Mouse (Mus musculus): ENCODE measurements at regions not wholly inside any gene's neighbourhood (a gene's known extent, or its start where the extent isn't known, plus 50 kb on each side); places are given as distances from the start of the nearest gene placed in this dataset.

DNA sequence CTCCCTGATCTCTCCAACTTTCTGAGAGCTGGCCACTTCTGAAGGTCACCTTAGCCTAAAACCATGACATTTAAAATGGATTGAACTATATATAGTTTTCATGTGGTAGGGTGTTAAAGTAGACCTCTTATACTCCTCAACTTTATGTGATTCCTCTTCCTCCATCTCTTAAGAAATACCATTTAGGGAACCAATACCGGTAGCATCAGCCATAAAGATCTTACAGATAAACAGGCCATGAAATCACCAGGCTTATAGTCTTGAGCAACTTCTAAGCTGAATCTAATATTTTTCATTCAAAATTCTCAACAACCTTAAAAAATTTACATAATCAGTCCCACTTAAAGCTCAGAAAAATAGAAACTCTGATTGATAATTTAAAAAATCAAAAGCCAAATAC lies 56.2 kb downstream of the Rpl36a-ps1 start:
- no peak for DNase-seq

DNA sequence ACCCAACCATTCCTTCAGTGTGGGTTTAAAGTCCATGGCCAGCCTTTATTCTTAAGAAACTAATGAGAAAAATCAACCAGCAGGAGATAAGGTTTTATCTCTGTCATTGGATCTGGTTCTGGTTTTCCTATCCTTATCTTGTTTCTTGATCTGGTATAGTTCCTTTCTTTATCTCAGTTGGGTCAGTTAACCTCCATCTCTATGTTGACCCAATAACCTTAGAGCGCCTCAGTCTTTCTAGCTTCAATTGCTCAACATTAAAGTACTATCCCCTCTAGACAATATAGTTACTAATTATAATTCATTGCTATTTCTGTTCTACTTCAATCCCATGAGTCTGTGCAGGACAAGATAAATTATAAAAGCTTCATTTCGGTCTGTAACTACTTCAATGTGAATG lies 56.7 kb downstream of the Rpl36a-ps1 start:
- DNase-seq, result no peak

DNA sequence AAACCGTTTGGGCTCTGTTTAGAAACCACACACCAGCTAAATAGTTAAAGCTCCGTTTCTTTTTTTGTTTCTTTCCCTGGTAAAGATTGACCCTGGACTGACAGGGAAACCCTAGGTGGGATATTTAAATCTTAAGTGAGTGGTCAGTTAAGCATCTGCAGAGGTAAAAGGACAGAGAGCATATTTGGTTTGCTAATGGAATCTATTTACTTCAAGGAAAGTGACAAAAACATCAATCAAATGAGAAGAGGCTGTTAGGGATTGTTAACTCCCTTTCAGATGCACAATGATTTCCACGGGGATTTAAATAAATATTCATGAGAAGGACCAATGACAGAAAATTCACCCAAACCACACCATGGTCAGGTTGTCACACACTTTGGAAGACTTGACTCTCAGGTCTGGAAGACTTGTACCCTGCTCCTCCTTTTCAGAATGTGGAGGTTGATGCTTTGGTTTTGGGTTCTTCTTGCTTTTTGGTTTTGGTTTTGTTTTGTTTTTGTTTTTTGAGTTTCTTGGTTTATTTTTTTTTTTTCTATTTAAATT lies 60.7 kb downstream of the Rpl36a-ps1 start:
- no peak for DNase-seq

DNA sequence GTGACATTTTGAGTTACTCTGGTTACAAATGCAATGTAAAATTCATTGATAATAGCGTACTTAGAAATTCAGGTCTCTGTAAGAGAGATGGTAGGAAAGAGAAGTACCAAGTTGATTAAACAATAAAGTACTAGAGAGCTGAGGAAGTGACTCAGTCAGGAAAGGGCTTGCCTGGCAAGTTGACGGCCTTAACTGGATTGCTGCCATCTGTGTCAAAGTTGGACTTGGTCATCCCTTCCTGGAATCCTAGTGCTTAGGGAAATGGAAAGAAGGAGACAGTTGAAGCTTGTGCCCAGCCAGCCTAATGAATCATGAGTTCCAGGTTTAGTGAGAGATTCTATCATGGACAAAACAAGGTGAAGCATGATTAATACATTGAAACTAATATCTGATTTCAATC lies 64.8 kb downstream of the Rpl36a-ps1 start:
- no peak for DNase-seq

DNA sequence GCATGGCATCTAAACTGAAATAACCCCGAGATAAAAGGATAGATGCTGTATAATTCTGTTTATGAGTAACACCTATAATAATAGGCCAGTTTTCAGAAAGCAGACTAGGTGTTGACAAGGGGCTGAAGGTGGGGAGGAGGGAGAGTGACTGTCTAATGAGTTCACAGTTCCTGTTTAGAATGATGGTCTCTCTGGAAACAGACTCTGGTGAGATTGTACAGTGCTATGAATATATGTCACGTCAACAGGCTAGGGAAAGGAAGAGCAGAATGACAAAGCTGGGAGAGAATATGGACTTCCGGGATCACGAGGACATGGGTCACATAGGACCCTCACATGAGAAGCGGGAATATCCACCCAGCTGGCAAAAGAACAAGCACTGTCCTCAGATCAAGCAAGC lies 85.9 kb downstream of the Rpl36a-ps1 start:
- DNase-seq, result no peak

DNA sequence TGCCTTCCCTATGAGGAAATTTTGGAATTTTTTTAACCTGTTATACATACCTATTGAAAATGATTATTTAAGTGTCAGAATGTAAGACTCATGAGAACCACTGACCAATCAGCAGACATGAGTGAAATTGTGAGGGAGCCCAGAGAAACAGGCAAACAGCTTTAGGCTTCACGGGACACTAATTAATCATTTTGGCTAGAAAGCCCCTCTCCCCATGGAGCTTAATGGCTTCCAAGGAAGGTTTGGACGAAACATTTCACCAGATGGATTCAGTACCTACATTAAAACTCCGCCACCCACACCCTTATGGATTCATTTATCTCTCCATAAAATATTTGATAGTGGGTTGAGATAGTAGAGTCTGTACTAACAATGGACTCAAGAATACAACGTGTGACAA lies 95.2 kb downstream of the Rpl36a-ps1 start:
- DNase-seq, result peak; percentile 90 to 93

DNA sequence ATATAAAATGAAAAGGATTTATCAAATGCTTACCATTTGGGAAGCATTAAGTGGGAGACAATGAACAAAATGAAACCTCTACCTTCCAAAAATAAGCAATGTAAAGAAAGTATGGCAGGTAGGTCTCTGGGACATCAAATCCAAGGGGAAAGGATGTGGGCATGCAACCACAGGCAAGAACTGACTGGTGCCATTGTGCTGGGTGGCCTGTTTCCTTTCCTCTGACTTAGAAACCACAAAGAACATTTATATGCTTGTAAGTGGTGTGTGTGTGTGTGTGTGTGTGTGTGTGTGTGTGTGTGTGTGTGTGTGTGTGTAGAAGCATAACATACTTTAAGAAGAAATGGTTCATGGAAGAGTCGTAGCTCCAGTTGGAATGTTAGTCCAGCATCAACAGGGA lies 96.7 kb downstream of the Rpl36a-ps1 start:
- no peak for DNase-seq

DNA sequence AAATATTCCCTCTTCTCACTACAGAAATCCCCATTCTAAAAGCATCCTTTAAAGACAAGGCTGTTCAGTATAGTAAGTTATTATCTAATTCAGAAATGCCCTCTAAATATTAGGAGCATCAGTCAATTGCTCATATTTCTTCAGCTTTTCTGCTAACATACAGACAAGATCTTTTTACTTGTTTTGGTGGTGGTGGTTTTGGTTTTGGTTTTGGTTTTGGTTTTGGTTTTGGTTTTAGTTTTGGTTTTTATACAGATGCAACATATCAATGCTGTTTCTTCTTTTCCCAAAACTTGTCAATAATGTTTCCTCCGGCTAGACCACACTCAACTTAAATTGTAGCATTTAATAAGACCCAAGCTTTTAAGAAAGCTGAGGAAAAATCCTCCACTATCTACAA lies 98.2 kb downstream of the Rpl36a-ps1 start:
- DNase-seq, result no peak

DNA sequence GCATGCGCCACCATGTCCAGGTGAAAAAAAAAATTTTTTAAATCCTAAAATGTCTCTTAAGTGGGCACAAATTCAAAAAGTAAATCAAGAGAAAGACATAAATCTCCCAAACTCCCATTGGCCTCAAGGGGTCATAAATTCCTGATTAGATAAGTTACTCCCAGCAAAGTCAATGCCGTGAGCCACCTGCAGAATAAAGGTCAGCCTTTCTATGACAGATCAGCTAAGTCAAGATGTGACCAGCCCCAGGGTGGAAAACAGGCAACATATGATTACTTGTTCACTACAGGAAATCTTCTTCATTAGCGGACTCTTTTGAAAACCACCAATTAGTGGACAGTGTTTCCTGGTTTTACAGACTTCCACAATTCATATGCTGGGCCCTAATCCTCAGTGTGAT lies 101.4 kb downstream of the Rpl36a-ps1 start:
- no peak for DNase-seq

DNA sequence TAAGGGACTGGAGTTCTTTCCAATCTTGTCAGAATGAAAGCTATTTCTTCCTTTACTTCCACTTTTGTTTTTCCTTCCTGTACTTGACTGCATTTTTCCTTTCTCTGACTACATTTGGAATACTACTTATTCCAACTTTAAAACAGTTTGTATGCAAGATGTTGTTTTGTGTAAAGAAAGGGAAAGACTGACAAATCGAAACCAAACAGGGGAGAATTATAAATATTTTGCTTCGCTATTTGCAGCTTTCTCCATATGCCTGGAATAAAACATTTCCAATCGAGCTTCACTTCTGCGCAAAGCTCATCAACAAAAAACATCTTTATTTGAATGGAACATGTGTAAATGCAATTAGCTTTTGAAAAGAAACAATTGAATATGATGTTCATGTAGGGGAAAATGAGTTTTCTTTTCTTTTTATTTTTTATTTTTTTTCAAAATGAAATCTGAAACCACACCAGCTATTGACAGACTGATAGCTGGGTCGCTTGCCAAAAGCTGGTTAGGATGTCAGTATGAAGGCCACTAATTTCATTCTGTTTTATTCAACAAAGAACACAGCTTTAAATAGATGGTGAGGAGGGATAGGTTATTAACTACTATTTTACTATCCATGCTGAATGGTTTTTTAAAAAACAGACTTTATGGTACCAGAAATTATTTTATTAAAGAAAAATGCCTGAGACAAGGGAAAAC lies 102.7 kb downstream of the Rpl36a-ps1 start:
- DNase-seq, result peak; percentile 46 to 47

DNA sequence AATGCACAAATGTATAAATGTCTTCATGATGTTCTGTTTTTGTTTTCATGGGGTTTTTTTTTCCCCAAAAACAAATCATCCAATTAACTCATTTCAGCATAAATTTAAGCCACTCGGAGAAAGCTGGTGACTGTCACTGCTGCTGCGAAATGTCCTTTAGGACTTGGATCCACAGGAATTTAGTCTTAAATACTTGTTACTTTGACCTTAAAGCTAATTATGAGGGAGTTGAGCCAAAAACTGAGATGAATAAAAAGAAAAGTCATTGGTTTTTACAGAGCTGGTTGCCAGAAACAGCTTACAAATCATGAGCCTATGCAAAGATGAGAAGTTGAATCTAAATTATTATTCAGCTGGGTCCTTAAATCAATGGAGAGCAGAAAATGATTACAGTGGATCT lies 106.5 kb downstream of the Rpl36a-ps1 start:
- DNase-seq, result no peak

DNA sequence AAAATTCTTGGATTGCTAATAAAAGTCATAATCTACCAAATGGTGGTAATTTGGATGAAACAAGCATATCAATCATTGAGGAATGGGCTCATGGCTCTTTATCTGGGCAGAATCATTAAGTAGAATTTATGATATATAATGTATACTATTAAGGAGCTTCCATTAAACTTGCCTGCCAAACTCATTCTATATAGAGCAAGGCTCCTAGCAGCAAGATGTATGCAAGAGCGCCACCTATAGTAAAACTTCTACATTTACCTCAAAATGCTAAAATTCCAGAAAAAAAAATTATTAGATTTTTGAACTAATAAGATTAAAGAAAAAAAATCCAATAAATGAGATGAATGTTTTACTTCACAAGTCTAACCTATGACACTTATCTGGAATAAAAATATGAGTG lies 107.1 kb downstream of the Rpl36a-ps1 start:
- DNase-seq, result peak in 1 of 2 experiments; percentile 57

DNA sequence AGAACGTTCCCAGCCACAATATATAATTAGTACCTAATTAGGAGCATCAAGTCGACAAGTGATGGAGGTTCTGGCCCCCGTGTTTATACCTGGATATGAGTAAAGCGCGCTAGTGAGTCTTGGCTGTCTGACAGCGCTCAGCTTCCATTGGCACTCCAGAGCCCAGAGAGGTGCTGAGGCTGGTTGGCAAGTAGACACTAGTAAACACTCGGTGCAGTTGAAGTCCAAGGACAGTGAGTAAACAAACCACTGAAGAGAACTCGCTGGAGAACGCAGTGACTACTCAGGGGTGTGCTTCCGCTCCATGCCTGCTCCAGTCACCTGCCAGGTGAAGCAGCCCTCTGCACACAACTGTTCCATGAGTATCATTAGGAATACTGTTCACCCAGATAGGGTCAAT lies 111.5 kb downstream of the Rpl36a-ps1 start:
- peak; percentile 62 to 78 for DNase-seq

DNA sequence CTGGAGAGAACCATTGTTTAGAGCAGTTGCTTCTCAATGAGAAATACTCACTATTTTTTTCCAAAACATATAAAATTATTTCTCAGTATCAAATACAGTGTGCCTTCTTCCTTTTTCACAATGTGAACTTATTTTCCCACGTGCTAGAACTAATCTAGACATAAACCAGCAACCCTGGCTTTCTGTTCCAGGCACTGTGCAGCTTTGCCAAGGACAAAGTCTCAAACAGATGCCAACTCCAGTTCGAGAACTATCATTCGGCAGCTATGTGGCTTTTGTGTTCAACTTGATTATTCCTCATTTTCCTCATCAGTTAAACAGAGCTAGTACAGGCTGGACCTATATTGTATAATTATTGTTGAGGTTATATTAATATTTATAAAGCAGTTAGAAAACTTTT lies 116.2 kb downstream of the Rpl36a-ps1 start:
- no peak for DNase-seq

DNA sequence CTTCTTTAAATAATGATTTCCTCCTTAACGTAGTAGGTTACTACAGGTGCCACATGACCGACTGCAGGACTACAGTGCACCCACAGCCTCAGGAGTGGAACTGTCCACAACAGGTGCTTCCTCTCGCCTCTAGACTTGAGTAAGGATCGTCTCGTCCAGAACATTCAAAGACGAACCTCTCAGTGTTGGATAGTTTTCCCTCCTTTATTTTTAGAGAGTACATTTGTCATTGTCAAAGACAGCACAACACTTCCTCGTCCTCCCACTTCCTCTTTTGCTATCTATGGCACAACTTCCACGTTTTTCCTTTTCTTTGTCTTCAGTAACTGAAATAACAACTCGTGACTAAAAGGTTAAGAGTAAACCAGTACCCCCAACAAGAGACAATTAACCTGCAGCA lies 120.7 kb downstream of the Rpl36a-ps1 start:
- DNase-seq, result no peak

DNA sequence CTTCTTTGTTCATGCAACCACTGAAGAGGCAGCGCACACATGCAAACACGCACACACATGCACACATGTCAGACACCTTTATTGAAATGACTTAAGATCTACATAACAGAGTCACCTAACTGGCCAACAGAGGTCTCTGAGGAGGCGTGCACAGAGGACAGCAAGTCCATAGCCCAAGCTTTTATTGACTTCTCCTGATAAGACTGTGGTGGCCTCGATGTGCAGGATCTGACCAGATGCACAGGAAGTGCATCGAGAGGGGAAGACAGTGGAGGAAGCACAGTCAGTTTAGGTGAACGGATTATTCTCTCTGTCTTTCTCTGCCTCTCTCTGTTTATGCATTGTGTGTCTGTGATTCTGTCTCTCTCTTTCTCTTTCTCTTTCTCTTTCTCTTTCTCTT lies 124.2 kb downstream of the Rpl36a-ps1 start:
- no peak for DNase-seq

DNA sequence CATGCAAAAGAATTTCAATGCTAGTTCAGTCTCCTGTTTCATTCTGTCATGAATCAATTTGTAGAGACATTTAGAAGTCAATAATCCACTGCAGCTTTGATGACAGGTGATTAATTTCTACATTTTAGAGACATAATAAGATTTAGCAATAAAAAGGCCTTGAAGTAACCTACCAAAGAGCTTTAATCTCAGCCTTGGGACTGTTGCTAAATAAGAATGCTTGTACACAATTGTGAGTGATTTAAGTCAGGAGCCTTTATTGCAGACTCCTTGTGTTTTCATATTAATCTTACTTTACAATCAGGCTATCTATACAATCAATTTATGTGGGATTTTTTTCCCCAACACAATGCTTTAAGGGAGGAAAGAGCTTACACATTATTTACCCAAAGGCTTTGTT lies 127.2 kb downstream of the Rpl36a-ps1 start:
- no peak for DNase-seq

DNA sequence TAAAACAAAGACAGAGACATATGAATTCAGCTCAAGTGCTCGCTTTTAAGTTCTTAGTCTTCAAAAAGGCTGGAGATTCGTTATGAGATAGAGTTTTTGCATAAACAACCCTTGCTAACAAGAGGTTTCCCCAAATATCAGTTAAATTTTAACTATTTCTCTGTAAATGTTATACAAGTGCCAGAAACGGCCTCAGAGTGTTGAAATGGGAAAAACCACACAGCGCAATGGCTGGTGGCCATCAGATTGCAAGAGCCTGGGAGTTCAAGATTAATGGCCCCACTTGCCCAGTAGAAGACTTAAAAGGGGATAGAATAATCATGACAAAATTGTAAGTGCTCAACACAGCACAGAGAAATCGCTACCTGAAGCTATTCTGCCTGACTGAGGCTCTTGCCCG lies 130.1 kb downstream of the Rpl36a-ps1 start:
- DNase-seq, result no peak

DNA sequence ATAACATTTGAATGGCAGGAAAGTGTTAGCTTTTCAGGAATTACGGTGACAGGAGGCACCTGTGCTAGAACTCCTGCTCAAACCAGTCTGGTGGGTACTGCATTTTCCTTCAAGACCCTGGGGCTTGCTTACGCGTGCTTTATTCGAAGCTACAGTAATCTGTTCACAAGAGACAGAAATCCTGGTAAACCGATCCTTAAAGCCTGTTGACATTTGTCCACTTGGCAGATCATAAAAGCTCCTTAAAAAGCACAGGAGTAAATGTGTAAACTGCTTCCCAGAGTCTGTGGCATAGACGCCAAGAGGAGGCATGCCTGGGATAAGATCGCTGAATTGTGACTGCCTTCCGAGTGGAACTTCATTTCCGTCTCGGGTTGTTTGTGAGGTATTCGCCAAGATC lies 130.5 kb downstream of the Rpl36a-ps1 start:
- no peak for DNase-seq

DNA sequence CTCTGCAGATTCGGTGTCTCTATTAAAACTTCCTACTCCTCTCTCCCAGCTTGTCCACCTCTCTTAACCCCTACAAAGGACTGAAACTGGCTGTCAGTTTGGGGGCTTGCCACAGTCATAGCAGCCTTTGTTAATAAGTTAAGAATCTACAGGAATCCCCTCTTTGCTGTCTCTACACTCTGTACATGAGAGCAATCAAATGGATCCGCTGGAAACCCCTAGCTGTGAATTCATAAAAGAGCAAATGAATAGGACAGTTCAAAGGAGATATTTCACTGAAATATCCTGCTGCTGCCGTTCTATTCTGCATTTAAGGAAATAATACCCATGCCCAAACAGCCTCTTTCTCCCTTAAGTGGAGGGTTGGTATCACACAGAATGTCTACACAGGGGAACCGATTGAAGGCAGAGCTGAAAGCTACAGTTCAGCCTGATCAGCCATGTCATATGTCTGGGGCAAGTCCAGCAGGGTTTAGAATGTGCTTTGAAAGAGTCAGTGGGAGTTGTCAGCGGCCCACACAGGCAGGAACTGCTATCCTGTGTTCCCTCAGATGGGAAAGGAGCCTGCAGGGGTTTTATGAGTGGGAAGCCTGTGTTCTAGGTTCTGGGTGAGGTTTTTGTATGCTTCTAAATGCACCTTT lies 131.9 kb downstream of the Rpl36a-ps1 start:
- peak in 1 of 2 experiments; percentile 8 for DNase-seq

DNA sequence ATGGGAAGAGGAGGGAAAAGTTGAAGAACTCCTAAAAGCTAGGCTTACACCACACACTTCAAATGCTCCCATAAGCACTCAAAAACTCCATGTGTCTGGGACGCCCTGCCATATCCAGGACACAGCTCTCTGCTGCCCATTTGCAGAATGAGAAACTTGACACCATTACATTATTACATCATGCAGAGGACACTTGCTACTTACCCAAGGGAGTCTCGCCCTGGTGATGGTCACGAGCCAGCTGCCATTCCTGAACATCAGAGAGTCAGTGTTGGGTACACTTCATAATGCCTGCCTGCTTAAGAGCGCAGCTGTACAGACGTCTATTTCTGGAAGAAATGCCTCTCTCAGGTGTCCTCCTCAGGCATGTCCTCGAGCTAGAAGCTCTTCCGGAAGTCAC lies 135.3 kb downstream of the Rpl36a-ps1 start:
- DNase-seq, result no peak

DNA sequence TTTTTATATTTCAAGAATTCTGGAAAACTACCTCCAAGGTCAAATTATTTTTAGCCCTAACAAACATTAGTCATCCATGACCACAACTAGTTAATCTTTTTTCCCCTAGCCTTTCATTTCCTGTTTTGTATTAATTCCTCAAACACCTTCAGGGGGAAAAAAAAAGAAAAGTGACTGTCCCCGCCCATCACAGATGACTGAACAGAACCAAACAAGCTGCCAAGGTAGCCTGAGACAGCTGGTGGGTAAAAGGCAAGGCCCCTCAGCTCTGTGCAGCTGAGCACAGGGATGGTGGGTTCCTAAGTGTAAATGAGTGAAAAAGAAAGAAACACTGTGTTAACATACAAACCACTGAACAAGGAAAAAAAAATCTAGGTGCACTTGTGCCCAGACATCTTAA lies 145.6 kb downstream of the Rpl36a-ps1 start:
- peak; percentile 42 to 54 for DNase-seq

DNA sequence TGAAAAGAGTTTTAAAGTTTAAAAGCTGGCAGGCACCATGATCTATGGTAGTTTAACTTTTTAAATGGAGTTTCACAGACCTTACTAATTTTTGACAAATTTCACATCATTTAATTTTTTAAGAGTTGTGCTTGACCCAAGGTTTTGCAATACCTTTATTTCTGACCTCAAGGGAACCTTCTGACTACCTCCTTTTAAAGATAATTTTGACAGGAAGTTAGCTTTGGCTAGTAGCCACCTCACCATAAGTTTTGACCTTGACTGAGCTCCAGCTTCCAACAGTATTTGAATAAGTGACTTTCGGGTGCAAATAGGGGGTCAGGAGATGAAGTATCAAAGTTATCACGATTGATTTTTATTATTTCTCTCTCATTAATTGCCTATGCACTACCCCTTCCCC lies 149.9 kb downstream of the Rpl36a-ps1 start:
- DNase-seq, result no peak

DNA sequence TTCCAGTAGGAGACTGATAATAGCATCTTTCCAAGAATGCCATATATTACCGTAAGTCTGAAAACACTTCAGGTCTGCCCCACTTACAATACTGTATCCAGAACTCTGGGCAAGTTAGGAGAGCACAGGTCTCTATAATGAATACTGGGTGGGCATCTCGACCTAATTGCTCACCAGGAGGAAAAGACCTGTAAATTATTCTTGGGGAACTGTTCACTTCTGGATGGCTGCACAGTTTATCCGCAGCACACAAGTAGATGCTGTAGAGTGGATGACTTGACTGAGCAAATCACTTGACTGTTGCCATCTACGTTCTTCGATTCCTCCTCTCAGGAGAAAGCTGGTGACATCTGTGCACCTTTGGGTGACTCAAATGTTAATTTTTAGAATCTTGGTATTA lies 159.8 kb downstream of the Rpl36a-ps1 start:
- DNase-seq, result no peak
